Mouse (Mus musculus) MEL (cell line): ENCODE measurements at regions not wholly inside any gene's neighbourhood (a gene's known extent, or its start where the extent isn't known, plus 50 kb on each side); places are given as distances from the start of the nearest gene placed in this dataset.

Experiments
- DNase-seq: peaks from one replicate; pipeline ENCODE4 v3.0.0; 2011; ENCODE audit warnings: low read depth, low spot score
- H3K27ac ChIP-seq: 2 replicates; pipeline ENCODE4 v1.5.1; 2012; ENCODE audit warnings: low read depth, mild to moderate bottlenecking, control low read depth, low read length, moderate library complexity; ENCODE audit not compliant: control insufficient read depth
- H3K27me3 ChIP-seq, 2 experiments: fragments of 150-350 bp in 1 of 2; sonication (generic) in 1 of 2; 2 replicates each; pipeline ENCODE4 v1.6.1; 2012; ENCODE audit warnings: low read length in 2 of 2, mild to moderate bottlenecking in 2 of 2, improper control_type of control experiment in 1 of 2, moderate library complexity in 1 of 2; ENCODE audit not compliant: insufficient read depth in 2 of 2, control insufficient read depth in 1 of 2
- H3K36me3 ChIP-seq, 2 experiments: 2 replicates each; pipeline ENCODE4 v1.6.1; 2012 to 2014; ENCODE audit warnings: low read length in 2 of 2, improper control_type of control experiment in 1 of 2, inconsistent platforms in 1 of 2, mild to moderate bottlenecking in 1 of 2; ENCODE audit not compliant: insufficient read depth in 2 of 2, control insufficient read depth in 1 of 2
- H3K4me1 ChIP-seq, 2 experiments: fragments of 150-350 bp in 1 of 2; sonication (generic) in 1 of 2; 2 replicates each; pipeline ENCODE4 v1.6.1; 2012; ENCODE audit warnings: low read length in 2 of 2, improper control_type of control experiment in 1 of 2, mild to moderate bottlenecking in 1 of 2; ENCODE audit not compliant: insufficient read depth in 2 of 2, control insufficient read depth in 1 of 2
- H3K4me3 ChIP-seq, 2 experiments: fragments of 150-350 bp in 1 of 2; sonication (generic) in 1 of 2; 2 replicates each; pipeline ENCODE4 v1.5.1; 2012; ENCODE audit warnings: low read depth in 2 of 2, low read length in 2 of 2, mild to moderate bottlenecking in 2 of 2, moderate library complexity in 2 of 2, control low read depth in 1 of 2, improper control_type of control experiment in 1 of 2; ENCODE audit not compliant: control insufficient read depth in 1 of 2, insufficient read depth in 1 of 2
- H3K79me2 ChIP-seq: 2 replicates; pipeline ENCODE4 v1.6.1; 2012; ENCODE audit warnings: mild to moderate bottlenecking, low read length, moderate library complexity; ENCODE audit not compliant: control insufficient read depth, poor library complexity, insufficient read depth
- H3K9ac ChIP-seq: 2 replicates; pipeline ENCODE4 v1.6.1; 2012; ENCODE audit warnings: low read depth, mild to moderate bottlenecking, control low read depth, low read length, moderate library complexity; ENCODE audit not compliant: control insufficient read depth, poor library complexity, severe bottlenecking
- H3K9me3 ChIP-seq: fragments of 150-350 bp; sonication (generic); replicated peaks from 2 replicates; pipeline ENCODE4 v1.6.1; 2012; ENCODE audit warnings: mild to moderate bottlenecking, low read length, improper control_type of control experiment, moderate library complexity; ENCODE audit not compliant: insufficient read depth
- CHD1 ChIP-seq: IDR thresholded peaks from 2 replicates; pipeline ENCODE4 v1.6.1; 2012; ENCODE audit warnings: low read depth, mild to moderate bottlenecking, inconsistent platforms, low read length, improper control_type of control experiment
- CHD2 ChIP-seq: IDR thresholded peaks from 2 replicates; pipeline ENCODE4 v1.6.1; 2011; ENCODE audit warnings: low read length, improper control_type of control experiment
- CTCF ChIP-seq, 3 experiments: IDR thresholded peaks in 2 of 3; conservative IDR thresholded peaks in 1 of 3; 2 replicates each; pipeline ENCODE4 v1.5.1; 2011 to 2012; ENCODE audit warnings: low read length in 3 of 3, low read depth in 2 of 3, mild to moderate bottlenecking in 2 of 3, improper control_type of control experiment in 1 of 3, inconsistent platforms in 1 of 3, mixed read lengths in 1 of 3, moderate library complexity in 1 of 3; ENCODE audit not compliant: control insufficient read depth in 1 of 3, insufficient read depth in 1 of 3, poor library complexity in 1 of 3, severe bottlenecking in 1 of 3
- EP300 ChIP-seq, 2 experiments: IDR thresholded peaks; 2 replicates each; pipeline ENCODE4 v1.6.1; 2011; ENCODE audit warnings: improper control_type of control experiment in 2 of 2, low read length in 2 of 2, low read depth in 1 of 2, mild to moderate bottlenecking in 1 of 2
- ETS1 ChIP-seq: IDR thresholded peaks from 2 replicates; pipeline ENCODE4 v1.6.1; 2012; ENCODE audit warnings: low read depth, mild to moderate bottlenecking, inconsistent platforms, low read length, improper control_type of control experiment, moderate library complexity
- JUND ChIP-seq: IDR thresholded peaks from 2 replicates; pipeline ENCODE4 v1.6.1; 2011; ENCODE audit warnings: low read depth, mild to moderate bottlenecking, improper control_type of control experiment, low read length
- MAX ChIP-seq: IDR thresholded peaks from 2 replicates; pipeline ENCODE4 v1.6.1; 2011; ENCODE audit warnings: low read length, improper control_type of control experiment
- MAZ ChIP-seq: IDR thresholded peaks from 2 replicates; pipeline ENCODE4 v1.6.1; 2012; ENCODE audit warnings: low read depth, mild to moderate bottlenecking, inconsistent platforms, low read length, improper control_type of control experiment
- MEF2A ChIP-seq: IDR thresholded peaks from 2 replicates; pipeline ENCODE4 v1.6.1; 2014; ENCODE audit warnings: low read depth, mild to moderate bottlenecking, inconsistent platforms, low read length, improper control_type of control experiment; ENCODE audit not compliant: poor library complexity, insufficient replicate concordance, severe bottlenecking; ENCODE audit errors: extremely low read depth
- MYB ChIP-seq: IDR thresholded peaks from 2 replicates; pipeline ENCODE4 v1.6.1; 2011; ENCODE audit warnings: mild to moderate bottlenecking, low read depth, low read length, improper control_type of control experiment
- MYC ChIP-seq: IDR thresholded peaks from 2 replicates; pipeline ENCODE4 v1.6.1; 2011; ENCODE audit warnings: low read depth, mild to moderate bottlenecking, low read length, improper control_type of control experiment, moderate library complexity
- NELFE ChIP-seq: IDR thresholded peaks from 2 replicates; pipeline ENCODE4 v1.6.1; 2011; ENCODE audit warnings: low read depth, low read length, improper control_type of control experiment
- NRF1 ChIP-seq: IDR thresholded peaks from 2 replicates; pipeline ENCODE4 v1.6.1; 2014; ENCODE audit warnings: low read depth, mild to moderate bottlenecking, inconsistent platforms, low read length, improper control_type of control experiment, moderate library complexity; ENCODE audit not compliant: poor library complexity, insufficient read depth, severe bottlenecking
- POLR2A ChIP-seq, 2 experiments: IDR thresholded peaks; 2 replicates each; pipeline ENCODE4 v1.6.1; 2011 to 2012; ENCODE audit warnings: low read length in 2 of 2, mild to moderate bottlenecking in 2 of 2, control low read depth in 1 of 2, improper control_type of control experiment in 1 of 2, low read depth in 1 of 2, moderate library complexity in 1 of 2; ENCODE audit not compliant: control insufficient read depth in 1 of 2, insufficient read depth in 1 of 2, poor library complexity in 1 of 2
- RAD21 ChIP-seq: IDR thresholded peaks from 2 replicates; pipeline ENCODE4 v1.6.1; 2011; ENCODE audit warnings: mild to moderate bottlenecking, low read depth, low read length, improper control_type of control experiment
- SIN3A ChIP-seq: IDR thresholded peaks from 2 replicates; pipeline ENCODE4 v1.6.1; 2012; ENCODE audit warnings: low read length, improper control_type of control experiment, inconsistent platforms
- SMC3 ChIP-seq: IDR thresholded peaks from 2 replicates; pipeline ENCODE4 v1.6.1; 2011; ENCODE audit warnings: low read depth, low read length, improper control_type of control experiment
- TAL1 ChIP-seq: IDR thresholded peaks from 2 replicates; pipeline ENCODE4 v1.6.1; 2012; ENCODE audit warnings: mild to moderate bottlenecking, inconsistent platforms, low read length, moderate library complexity, mixed read lengths
- TBP ChIP-seq: IDR thresholded peaks from 2 replicates; pipeline ENCODE4 v1.8.0; 2011; ENCODE audit warnings: low read depth, low read length, improper control_type of control experiment
- ZC3H11A ChIP-seq: IDR thresholded peaks from 2 replicates; pipeline ENCODE4 v1.6.1; 2012; ENCODE audit warnings: low read depth, mild to moderate bottlenecking, inconsistent platforms, low read length, improper control_type of control experiment
- ZKSCAN1 ChIP-seq: IDR thresholded peaks from 2 replicates; pipeline ENCODE4 v1.6.1; 2012; ENCODE audit warnings: low read depth, mild to moderate bottlenecking, inconsistent platforms, low read length, improper control_type of control experiment, moderate library complexity
- ZMIZ1 ChIP-seq: IDR thresholded peaks from 2 replicates; pipeline ENCODE4 v1.6.1; 2012; ENCODE audit warnings: low read depth, mild to moderate bottlenecking, inconsistent platforms, low read length, improper control_type of control experiment, moderate library complexity
- ZNF384 ChIP-seq: IDR thresholded peaks from 2 replicates; pipeline ENCODE4 v1.6.1; 2012; ENCODE audit warnings: low read depth, mild to moderate bottlenecking, inconsistent platforms, low read length, improper control_type of control experiment

DNA sequence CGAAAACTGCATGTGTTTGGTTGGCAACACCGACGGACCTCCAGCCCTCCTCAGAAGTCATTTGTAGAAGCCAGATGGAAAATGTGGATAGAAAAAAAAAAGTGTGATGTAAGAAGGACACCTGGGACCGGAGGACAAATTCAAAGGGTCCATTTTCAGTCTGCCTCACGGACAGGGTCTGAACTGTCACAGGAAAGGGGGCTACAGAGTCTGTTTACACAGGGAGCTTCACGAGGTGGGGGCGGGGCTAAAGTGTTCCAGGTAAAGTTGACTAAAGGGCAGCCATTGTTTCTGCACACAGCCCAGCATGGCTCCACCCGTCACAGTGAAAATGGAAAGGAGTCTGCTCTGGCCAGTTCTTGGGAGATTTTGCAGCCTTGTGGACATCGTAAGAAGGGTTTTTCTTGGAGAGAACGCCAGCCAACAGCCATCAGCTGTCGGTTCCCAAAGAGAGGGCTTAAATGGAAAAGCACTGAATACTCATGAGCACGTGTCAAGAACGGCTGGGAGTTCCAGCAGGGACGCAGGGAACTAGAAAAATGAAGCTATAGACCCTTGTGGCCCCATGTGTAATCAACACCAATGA is 125.8 kb upstream of the Plekha5 start:
- no peaks in the 10 kb centered on the region for H3K4me1 ChIP-seq
- H3K36me3 ChIP-seq = no peaks in the 10 kb centered on the region
- no peaks in the 10 kb centered on the region for H3K9me3 ChIP-seq
- no peak overlapping the region for H3K27ac ChIP-seq
- no peak overlapping the region for H3K9ac ChIP-seq
- H3K27me3 ChIP-seq = no peaks in the 10 kb centered on the region
- TF ChIP-seq POLR2A (IDR thresholded peaks at IDR 0.05; ENCODE audit: control insufficient read depth in 1 of 2, insufficient read depth in 1 of 2, low read depth in 1 of 2, low read length in 2 of 2, poor library complexity in 1 of 2) (no peak), ZKSCAN1 (no peak), ZNF384 (no peak), SIN3A (no peak), ZC3H11A (no peak), CTCF (IDR thresholded peaks at IDR 0.05 in 2 of 3, conservative IDR thresholded peaks at IDR 0.05 in 1 of 3; ENCODE audit: control insufficient read depth in 1 of 3, insufficient read depth in 1 of 3, low read depth in 2 of 3, low read length in 3 of 3, poor library complexity in 1 of 3, severe bottlenecking in 1 of 3) (no peak), MYC (no peak), CHD1 (no peak), MAX (no peak), NELFE (no peak), MEF2A (no peak), SMC3 (no peak), MYB (no peak), RAD21 (no peak), ZMIZ1 (no peak)
- H3K4me3 ChIP-seq = no peak overlapping the region
- DNase-seq = no peak
- H3K79me2 ChIP-seq = no peaks in the 10 kb centered on the region

DNA sequence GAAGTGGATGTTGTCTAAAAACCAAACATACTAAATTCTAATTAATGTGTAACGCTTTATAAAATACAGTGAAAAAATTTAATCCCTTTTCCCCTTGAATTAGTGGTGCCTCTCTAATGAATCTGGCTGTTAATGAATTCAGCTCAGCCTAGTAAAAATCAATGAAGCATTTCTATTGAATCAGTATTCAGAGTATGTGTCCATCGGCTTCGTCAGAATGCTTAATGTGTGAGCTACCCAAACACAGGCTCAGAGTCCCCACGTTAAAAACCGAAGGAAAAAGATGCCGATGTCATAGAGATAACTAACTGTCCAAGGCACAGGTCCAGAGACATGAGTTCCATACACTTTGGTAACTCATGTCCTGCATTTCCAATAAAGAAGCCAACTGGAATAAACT is 126.3 kb upstream of the Plekha5 start:
- Histone ChIP-seq H3K79me2 (no peaks in the 10 kb centered on the region), H3K4me1 (no peaks in the 10 kb centered on the region), H3K36me3 (no peaks in the 10 kb centered on the region), H3K27me3 (no peaks in the 10 kb centered on the region), H3K27ac (no peak overlapping the region), H3K9ac (no peak overlapping the region)
- DNase-seq = no peak
- TF ChIP-seq EP300 (IDR thresholded peaks at IDR 0.05; ENCODE audit: low read depth in 1 of 2, low read length in 2 of 2) (no peak), CHD2 (no peak), CHD1 (no peak), POLR2A (IDR thresholded peaks at IDR 0.05; ENCODE audit: control insufficient read depth in 1 of 2, insufficient read depth in 1 of 2, low read depth in 1 of 2, low read length in 2 of 2, poor library complexity in 1 of 2) (no peak), MAZ (no peak), JUND (no peak), TAL1 (no peak), ZMIZ1 (no peak), MAX (no peak), NELFE (no peak), TBP (no peak), SMC3 (no peak), ETS1 (no peak), ZC3H11A (no peak), NRF1 (no peak)
- TF ChIP-seq, all 39 proteins: peak for 0
- Histone ChIP-seq H3K4me3 (no peak overlapping the region), H3K9me3 (no peaks in the 10 kb centered on the region)
